Mouse (Mus musculus): Measurements from ENCODE around the gene Pitpnm1.
"Not testable (repeated sequence)": the region's sequence is repeated elsewhere in the genome, so short reads cannot be mapped to it uniquely, and the experiment has no call there.

- not testable (repeated sequence) for TF ChIP-seq CTCF (IDR thresholded peaks at IDR 0.05; ENCODE audit: borderline replicate concordance, control insufficient read depth, extremely low read depth, insufficient read depth, low read length, poor library complexity); POLR2A (IDR thresholded peaks at IDR 0.05; ENCODE audit: control insufficient read depth, extremely low read depth, insufficient read depth, low read length, poor library complexity)
Measured at GRCm38 (mm10) chr19:4060044-4060898, 39.5 kb upstream of the Pitpnm1 start.
